Mouse (Mus musculus) splenic B cell, adult 2 months (primary cell): Measurements from ENCODE around the gene Zfp750.

ENCODE experiments used
- DNase-seq: peaks from one replicate; pipeline ENCODE4 v3.0.0-alpha.2; 2011; ENCODE audit warnings: low read depth, low spot score
- H3K27me3 ChIP-seq: 2 replicates; pipeline ENCODE4 v1.6.1; 2012; ENCODE audit warnings: mild to moderate bottlenecking, low read length, moderate library complexity, mixed read lengths; ENCODE audit not compliant: control insufficient read depth, poor library complexity, insufficient read depth, severe bottlenecking
- H3K36me3 ChIP-seq: 2 replicates; pipeline ENCODE4 v1.6.1; 2012; ENCODE audit warnings: mild to moderate bottlenecking, low read length, moderate library complexity, mixed read lengths; ENCODE audit not compliant: control insufficient read depth, poor library complexity, insufficient read depth, severe bottlenecking

The Zfp750 gene

GRCm38 (mm10) chr11:121474831-121475230 lies 44.3 kb downstream of the Zfp750 start:
- Histone ChIP-seq H3K27me3 (no peaks in the 10 kb centered on the region), H3K36me3 (peaks cover 3% of the 10 kb centered on the region; the same call in 1 of the 2 replicates)
- DNase-seq: no peak

GRCm38 (mm10) chr11:121467408-121467807 lies 51.7 kb downstream of the Zfp750 start:
- Histone ChIP-seq H3K27me3 (no peaks in the 10 kb centered on the region), H3K36me3 (peaks cover 8% of the 10 kb centered on the region)
- no peak for DNase-seq
